Mouse (Mus musculus): ENCODE data around the gene Chst11.

DNA sequence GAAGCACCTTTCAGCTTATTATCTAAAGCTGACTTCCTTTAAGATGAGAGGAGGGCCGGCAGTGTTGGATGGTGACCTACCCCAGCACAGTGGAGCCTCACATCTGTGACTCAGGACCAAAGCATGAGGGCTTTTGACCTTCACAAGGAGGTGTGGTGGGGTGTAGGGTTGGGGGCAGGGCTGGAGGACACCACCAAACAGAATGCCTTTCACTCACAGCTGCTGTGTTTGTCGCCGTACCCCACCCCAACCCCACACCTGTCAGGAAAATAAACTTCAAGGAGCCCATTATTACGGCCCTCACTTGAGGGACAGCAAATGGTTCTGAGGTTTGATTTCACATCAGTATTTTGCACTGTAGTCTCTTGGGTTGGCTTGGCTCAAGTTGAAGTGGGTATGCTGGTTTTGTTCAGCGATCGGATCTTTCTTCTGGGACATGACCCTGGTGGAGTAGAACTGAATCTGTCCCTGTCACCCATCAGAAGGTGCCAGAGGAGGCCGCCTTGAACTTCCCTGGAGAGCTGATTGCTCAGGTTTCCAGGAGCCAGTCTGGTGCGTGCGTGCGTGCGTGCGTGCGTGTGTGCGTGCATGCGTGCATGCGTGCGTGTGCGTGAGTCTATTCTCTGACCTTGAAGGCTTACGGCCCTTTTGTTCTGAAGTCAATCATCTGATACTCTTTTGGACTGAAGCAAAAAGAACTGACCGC lies 51.2 kb downstream of the Chst11 start:
- TF ChIP-seq CTCF (IDR thresholded peaks at IDR 0.05; ENCODE audit: low read depth) (no peak), EP300 (IDR thresholded peaks at IDR 0.05; ENCODE audit: low read depth) (no peak; the same call in 1 of the 2 replicates)
